Mouse (Mus musculus) left cerebral cortex, adult 18-20 months (tissue): ENCODE results near the gene Oser1. TPM values are rescaled to one million over a fixed set of nuclear protein-coding genes. Genes with fewer than 3 reads are reported as not detected.
"Not testable (repeated sequence)": the region's sequence is repeated elsewhere in the genome, so short reads cannot be mapped to it uniquely, and the experiment has no call there.

ENCODE experiments used
- DNase-seq, 2 experiments: peaks; one replicate each; pipeline ENCODE4 v3.0.0; 2021 to 2022; ENCODE audit warnings: low spot score in 2 of 2, mixed read lengths in 1 of 2
- total RNA-seq, 2 experiments: library from RNA; stranded (reverse); gene quantifications; 2 replicates each; pipeline ENCODE4 v1.2.3; 2021

Oser1 gene
- total RNA-seq, 2 experiments from 2014 or later = 22.2 to 25.0 TPM

DNA sequence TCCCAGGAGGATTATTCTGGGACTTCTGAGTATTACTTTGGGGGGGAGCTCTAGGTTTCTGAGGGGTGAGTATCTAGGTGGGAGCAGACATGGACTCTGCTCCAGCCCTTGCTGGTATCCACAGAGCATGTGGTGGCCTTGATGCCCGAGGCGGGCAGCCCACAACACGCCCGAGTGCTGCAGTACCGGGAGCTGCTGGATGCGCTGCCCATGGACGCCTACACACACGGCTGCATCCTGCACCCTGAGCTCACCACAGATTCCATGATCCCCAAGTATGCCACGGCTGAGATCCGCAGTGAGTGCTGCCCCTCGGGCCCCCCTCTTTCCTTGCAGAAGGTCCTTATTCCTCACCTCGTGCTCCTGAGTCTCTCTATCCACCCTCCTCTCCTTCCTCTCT is 22.9 kb upstream of the Oser1 start:
- DNase-seq = peak in 1 of 2 experiments; percentile 65

DNA sequence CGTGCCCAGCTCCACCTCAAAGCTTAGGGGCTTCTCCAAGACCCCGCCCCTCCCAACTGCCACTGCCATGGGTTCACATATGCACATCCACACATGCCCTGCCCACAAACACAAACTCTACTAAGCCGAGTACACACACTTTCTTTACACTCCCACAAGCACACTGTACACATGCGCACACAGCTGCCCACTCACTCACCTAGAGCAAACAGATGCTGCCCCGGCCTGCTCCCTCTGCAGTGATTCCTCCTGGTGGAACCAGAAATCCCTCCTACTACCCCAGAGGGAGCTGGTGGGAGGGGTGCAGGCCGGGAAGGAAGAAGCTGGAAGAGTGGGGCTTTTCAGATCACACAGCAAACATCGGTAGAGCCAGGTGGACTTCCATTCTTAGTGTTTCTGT is 19.5 kb upstream of the Oser1 start:
- peak; percentile 20 to 39 for DNase-seq

DNA sequence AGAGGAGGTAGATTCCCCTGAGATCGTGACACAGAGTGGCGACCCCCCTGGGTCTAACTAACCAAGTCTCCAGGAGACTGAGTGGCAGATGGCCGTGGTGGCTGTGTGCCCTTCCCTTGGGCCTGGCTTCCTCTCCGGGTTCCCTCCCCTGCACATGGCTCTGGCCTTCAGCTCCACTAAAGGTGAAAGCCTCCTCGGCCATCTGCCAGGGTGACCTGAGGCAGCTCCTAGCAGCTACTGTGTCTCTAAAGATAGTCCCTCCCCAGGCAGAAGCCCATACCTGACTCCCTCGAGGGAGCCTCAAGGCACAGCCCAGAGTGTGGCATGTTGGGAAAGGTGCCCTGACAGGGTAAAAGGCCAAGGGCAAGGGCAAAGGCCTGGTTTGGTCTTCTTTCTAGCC is 19.0 kb upstream of the Oser1 start:
- DNase-seq = no peak

DNA sequence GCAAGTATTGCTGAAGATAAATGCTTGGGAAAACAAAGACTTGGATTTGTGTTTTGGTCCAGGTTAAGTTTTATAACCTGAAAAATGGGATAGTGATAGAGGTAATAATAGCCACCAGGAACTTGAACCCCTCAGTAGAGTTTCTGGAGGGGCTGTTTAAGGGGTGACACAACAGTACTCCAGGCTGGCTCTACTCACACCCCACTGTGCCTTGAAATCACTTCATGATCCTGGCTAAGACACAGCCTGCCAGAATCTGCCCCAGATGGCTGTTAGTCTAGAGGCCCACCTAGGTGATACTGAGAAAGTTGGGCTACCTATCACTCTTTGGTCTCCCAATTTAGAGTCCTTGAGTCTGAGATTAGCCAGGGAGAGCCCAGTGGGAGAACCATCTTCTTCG is 15.0 kb upstream of the Oser1 start:
- DNase-seq = no peak

DNA sequence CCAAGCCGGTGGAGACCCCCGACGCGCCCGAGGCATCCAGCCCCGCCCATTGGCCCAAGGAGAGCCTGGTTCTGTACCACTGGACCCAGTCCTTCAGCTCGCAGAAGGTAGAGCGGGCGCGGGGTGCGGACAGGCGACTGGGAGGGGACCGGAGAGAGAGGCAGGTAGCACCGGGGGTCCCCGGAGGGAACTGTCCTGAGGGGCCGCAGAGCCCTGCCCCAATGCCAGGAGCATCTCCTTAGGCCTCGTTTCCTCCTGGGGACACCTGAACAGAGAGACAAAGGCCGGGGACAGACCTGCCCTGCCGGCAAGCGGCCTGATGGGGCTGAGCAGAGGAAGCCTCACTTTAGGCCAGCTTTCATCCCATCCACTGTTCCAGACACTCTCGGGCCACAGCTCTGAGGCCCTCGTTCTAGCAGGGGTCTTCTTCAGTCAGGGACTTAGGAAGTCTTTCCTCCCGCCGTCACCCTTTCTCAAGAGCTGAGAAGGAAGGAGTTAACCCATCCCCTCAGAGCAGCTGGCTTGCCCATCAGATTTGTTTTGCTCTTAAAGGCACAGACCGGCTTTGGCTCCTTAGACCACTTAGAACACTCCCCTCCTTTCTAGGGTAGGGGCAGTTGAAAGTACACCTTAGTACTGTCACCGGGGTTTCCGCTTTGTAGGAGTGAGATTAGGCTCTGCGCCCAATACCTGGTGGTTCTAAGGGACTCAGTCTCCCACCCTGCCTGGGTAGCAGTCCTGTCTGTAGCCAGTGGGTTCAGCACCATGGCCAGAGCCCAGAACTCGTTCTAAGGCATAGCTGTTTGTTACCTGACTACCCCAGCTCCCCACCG is 14.3 kb upstream of the Oser1 start:
- peak in 1 of 2 experiments; percentile 43 for DNase-seq

DNA sequence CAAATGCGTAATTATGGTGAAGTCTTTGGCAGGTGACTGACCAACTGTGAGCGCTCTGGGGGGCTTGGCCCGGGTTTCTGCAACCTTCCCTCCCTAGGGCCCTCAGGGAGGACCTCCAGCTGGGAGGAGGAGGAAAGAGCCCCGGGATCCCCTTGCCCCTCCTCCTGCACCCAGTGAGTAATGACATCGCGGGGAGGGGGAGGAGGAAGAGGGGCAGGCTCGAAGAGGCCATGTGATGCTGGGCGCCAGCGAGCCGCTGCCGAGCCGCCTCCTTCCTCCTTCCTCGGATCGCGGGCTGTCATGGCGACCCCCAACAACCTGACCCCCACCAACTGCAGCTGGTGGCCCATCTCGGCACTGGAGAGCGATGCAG is 13.7 kb upstream of the Oser1 start, which contains the start of gene Gdap1l1:
Gdap1l1 (plus strand) TSS at position 231 of the 373 bp plus-strand sequence.
- DNase-seq = peak; percentile 80 to 84

DNA sequence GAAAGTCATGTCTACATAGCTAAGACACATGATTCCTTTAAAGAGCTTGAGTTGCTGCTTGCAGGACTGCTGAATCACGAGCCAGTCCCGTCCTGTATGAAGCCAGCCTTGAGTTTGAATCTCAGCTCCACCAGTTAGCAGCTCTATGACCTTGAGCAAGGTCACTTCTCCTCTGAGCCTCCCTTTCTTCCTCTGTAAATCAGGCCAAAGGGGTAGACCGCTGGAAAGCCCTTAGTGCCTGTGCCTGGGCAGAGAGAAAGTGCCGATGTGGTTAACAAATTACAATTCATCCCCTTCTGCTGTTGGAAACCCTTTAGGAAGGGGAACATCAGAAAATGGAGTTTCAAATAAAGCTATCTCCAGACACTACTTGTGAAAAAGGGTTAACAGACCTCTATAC is 13.3 kb upstream of the Oser1 start:
- DNase-seq = no peak

DNA sequence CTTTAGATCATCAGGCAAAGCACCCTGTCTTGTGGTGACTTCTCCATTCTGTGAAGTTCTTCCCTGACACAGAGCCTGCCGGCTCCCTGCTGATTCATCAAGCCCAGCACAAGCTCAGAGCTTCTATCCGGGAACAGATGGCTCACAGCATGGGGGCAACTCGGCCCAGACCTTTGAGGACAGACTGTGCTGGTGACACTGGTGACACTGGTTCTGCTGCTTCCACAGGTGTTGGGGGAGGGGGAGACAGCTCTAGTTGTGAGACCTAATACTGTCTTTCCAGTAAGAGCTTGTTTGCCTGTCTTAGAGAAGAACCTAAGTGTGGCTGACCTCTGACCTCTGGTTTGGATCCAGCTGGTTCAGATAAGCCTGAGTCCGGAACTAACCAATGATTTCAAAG is 9.5 kb upstream of the Oser1 start:
- DNase-seq = no peak

DNA sequence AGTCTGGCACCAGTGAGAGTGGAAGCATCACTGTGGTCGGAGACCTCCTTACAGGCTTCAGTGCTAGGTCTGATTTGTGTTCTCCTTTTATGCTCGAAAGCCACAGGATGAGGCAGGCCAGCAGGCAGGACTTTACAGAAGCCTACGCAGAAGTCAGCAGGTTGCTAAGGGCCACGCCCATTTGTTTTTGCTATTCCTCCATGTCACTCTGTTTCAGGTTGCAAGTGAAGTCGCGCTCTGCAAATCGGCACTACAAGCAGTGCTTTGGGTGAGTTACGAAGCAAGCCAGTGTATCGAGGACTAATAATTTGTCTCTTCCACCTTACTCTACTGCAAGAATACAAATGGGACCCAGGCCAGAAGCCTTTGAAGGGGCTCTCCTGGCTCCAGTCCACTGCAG is 6.8 kb upstream of the Oser1 start:
- no peak for DNase-seq

DNA sequence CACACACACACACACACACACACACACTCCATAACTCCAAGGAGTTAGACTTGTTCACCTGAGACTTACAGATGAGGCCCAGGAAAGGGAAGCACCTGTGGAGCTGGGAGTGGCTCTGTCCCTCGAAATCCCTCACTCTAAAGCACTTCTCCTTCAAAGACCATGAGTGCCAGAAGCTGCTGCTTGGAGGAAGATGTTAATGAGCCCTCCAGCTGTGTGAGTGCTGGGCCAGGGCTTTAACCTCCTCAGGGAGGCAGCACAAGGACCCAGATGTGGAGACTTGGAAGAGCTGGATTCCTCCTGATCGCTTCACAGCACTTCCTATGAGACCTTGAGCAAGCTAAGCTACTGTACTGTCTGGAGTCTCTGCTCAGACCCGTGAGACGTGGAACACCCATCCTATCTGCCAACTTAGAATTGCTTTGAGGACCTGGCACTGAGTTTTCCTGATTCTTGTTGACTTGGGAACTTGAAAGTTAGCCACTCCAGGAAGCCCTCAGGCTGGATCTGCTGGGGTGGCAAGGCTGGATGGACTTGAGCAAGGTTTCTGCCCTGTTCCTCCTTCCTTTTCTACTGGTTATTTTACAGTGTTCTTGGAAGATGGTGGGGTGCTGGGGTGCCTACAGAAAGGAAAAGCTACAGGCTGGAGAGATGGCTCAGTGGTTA is 4.0 kb upstream of the Oser1 start:
- no peak for DNase-seq

DNA sequence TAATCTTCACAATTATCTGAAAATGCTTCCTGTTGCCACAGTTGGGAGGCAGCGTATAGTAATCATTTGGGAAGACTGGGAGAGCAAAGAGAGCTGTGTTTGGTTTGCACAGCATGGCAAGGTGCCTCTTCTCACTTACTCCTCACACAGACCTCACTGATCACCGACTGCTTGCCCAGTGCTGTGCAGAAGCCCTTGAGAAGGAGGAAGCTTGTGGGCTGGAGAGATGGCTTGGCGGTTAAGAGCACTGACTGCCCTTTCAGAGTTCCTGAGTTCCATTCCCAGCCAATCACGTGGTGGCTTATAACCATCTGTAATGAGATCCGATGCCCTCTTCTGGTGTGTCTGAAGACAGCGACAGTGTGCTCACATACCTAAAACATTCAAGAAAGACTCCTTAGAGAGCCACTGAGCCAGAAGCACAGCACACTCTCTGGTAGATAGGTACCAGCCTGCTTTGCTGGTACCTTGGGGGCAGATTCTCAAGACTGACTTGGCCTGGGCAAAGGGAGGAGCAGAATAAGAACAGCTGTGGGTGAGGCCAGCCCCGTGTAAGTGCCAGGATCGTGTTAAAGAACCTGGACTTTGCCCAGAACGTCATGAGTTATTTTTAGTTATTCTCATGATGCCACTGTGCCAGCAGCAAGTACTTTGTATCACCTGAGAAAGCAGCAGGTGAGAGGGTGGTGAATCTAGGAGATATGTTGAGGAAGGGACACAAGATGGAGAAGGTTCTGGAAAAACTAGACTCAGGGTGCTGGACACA is 1.4 kb downstream of the Oser1 start:
- DNase-seq = no peak

DNA sequence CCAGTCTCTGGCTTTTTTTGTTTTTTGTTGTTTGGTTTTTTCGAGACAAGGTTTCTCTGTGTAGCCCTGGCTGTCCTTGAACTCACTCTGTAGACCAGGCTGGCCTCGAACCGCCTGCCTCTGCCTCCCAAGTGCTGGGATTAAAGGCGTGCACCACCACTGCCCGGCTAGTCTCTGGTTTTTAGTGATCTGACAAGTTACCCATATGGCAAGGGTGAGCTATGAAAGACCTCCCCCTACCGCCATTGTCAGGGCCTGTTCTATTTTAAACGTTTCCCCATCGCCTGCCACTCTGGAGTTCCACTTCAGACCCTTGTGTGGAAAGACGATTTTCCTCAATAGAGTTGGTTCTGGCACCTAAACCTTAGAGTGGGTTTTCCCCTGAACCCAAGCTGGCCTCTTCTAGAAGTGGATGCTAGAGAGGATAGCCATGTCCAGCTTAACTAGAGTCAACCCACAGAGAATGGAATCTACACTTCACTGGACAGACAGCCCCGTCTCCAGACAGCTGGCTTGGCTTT is 4.1 kb downstream of the Oser1 start:
- DNase-seq = no peak

DNA sequence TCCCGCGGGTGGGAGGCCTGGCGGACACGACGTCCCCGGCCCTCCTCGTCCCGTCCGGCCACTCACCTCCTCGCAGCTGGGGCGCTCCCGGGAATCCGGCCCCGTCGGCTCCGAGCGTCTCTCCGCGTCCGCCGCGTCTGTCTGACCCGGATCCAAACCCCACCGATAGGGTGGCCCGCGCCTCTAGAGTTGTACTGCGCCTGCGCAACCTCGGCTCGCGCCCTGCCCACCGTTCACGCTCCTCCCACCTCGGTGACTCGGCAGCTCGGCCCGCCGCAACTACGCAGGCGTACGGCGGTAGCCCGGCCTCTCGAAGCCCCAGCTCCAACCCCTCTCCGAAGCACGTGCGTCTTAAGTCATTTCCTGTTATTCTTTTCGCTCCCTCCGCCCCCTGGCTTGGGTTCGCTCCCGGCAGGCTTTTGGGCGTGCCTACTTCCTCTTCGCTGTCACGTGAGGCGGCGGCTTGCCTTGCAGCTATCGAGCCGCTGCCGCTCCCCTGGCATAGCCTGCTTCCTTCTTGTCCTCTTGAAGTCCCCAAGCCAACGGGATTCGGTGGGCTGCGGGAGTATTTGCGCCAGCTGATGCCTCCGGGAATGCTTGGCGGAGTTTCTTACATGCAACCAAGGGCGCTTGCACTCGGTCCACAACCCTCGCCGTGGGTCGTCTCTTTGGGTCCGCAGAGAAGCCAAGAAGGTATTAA is 5.0 kb downstream of the Oser1 start:
- peak; percentile 99 to 100 for DNase-seq

DNA sequence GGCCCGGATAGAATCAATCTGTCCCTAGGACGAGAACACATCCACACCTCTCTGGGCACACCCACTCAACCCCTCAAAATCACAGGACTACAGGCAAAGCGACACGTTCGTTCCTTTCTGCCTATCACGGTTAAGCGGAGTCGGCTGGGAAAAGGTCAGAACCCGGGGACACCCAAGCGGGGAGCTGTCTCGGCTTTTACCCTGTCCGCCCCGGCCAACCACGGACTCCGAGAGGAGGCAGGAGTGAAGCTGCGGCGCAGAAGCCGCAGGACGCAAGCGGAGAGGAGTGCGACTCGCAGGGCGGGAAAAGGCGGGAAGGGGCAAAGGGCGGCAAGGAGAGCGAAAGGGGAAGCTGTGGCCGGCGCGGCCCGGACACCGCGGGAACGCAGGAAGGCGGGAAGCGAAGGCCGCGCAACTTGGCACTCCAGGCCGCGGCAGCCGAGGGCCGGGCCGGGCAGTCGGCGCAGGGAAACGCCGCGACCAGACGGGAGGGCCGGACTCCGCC is 5.6 kb downstream of the Oser1 start:
- DNase-seq = no peak

DNA sequence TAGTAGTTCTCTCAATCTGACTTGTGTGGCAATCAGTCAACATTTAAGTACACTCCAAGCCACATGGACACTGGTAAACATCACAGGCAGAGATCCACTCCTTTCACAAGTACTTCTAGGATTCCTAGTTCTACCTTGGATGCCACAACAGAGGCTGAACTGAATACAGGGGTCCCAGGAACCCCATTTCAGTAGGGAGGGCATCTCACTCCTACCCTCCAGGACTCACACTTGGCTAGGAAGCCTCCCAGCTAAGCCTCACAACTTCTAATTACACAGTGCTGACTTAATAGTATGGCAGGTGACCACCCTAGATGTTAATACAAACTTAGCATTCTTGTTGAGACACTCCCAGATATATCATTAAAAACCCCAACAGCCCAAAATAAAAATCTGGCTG is 6.7 kb downstream of the Oser1 start:
- no peak for DNase-seq

DNA sequence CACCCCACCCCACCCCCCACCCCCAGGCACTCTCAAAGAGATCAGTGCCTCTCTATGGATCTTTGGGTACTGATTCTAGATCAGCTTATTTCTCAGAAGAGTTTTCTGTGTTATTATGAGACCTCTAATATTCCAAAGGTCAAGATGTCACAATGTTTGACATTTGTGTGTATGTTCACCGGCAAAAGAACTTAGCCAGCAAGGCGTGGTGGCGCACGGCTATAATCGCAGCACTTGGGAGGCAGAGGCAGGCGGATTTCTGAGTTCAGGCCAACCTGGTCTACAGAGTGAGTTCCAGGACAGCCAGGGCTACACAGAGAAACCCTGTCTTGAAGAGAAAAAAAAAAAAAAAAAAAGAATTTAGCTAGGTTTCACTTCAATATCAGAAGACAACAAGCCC is 7.5 kb downstream of the Oser1 start:
- no peak for DNase-seq

DNA sequence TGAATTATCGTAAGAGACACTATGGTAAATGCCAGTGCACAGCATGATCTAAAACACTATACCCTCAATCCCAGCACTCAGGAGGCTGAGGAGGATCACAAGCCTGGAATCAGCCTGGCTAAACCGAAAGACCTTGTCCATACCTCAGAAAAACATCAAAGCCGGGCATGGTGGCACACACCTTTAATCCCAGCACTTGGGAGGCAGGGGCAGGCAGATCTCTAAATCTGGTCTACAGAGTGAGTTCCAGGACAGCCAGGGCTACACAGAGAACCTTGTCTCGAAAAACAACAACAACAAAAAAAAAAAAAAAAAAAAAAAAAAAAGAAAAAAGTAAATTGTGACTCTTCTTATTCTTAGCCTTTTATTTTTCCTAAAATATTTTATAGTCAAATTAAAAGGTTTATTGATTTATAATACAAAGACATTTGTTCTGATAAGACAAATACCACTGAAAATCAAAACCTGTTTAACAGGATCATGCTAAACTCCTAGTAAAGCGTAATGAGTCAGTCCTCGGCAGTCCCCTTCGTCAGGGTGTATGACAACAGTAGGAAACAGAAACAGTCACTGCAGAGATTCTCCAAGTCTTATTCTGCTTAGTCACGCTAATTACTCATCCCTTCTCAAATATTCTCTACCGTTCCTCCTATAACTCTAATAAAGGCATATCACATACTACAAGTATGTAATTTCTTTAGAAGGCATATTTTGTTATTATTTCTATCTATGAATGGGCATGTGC is 11.5 kb downstream of the Oser1 start:
- no peak for DNase-seq

DNA sequence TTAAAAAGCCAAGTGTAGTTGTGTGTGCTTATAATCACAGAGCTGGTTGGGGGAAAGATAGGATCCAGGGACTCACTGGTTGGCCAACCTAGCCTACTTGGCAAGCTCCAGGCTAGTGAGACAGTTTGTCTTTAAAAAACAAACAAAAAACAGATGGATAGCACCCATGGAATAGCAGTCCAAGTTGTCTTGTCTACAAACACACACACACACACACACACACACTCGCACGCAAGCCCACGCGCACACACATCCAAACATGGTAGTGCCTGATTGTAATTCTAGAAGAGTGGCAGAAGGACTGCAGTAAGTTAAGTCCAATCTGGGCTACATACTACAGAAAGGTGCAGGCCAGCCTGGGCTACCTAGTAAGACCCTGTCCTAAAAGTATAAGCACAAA is 12.1 kb downstream of the Oser1 start:
- DNase-seq = no peak

DNA sequence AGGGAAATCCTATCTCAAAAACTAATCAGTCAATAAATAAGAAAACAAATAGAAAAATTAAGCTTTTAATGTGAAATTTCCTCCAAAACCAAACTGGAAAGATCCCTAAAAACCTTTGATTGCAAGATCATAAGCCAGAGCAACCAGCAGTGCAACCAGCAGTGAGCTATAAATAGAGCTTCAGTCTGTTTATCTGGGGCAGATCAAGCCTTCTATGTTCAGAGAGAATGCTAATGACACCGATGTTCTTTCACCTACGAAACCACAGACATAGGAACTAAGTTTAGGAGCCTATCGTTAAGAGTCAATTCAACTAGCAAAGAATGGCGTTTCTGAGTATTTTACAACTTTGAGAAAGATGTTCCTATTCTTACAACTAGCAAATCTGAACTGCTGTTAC is 12.7 kb downstream of the Oser1 start:
- DNase-seq = no peak

DNA sequence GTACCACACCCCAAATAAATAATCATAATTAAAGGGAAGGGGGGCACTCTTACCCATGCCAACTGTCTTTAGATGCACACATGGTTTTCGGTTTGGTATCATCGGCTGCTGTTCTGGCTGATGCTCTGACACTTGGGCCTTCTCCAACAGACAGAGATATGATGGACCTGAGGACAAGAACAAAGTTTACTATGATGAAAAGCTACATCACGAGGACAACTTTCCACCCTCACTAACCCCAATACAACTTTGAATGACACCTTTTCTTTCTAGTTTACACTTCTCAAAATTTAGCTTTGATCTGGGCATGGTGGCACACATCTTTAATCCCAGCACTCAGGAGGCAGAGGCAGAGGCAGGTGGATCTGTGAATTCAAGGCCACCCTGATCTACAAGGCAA is 13.2 kb downstream of the Oser1 start:
- DNase-seq = not testable (repeated sequence)
